ENCODE assay signal across 9 mouse cellular contexts in genomic region chr1:125574219-125574618, GRCm38 (mm10). TPM values are rescaled to one million over a fixed set of nuclear protein-coding genes. Genes with fewer than 3 reads are reported as not detected.
DNase-seq lines count a peak whose midpoint lies in the region; ATAC-seq and TF ChIP-seq lines count a peak whose summit lies in the region.
"Had no signal": no experiment of that assay in that cellular context is flagged by ENCODE, and none has a peak within 500 bp of the region (broad histone marks: within the 10 kb centered on the region; RNA-seq: fewer than 3 reads in every experiment).

No protein-coding gene starts in this region.

- DNase-seq in cerebellum, postnatal 14 days = peak; percentile 4 to 11
- no peak for DNase-seq in cerebellum, postnatal 4 days (ENCODE audit: low spot score in 2 of 2)
- DNase-seq in lung, embryonic 14.5 days = peak; percentile 51
- no peak for DNase-seq in lung, adult 18-20 months
- peak; percentile 8 for DNase-seq in embryo, embryonic 11 days
- peak; percentile 68 for DNase-seq in splenic B cell, adult 2 months (ENCODE audit: low read depth, low spot score)
- no peak for DNase-seq in right cerebral cortex, postnatal 14 days
- no peak for DNase-seq in right cerebral cortex, adult 18-20 months

- TF ChIP-seq CTCF in lung, embryonic 14.5 days (IDR thresholded peaks at IDR 0.05; ENCODE audit: low read depth) = peak; percentile 63

- ATAC-seq in lung, embryonic 14.5 days (ENCODE audit: insufficient read depth) = no peak

- no peak overlapping the region for H3K9ac ChIP-seq in lung, embryonic 14.5 days
- H3K9ac ChIP-seq: limb, embryonic 13.5 days had no signal

- WGBS in lung, embryonic 14.5 days = 72% methylated on average over 2 of the region's 2 CpGs

- H3K27ac ChIP-seq in lung, embryonic 14.5 days (ENCODE audit: low read depth) = no peak overlapping the region
- H3K27ac ChIP-seq: limb, embryonic 13.5 days had no signal

- H3K4me2 ChIP-seq in lung, embryonic 14.5 days = no peak overlapping the region
- H3K4me2 ChIP-seq: limb, embryonic 13.5 days had no signal

- H3K36me3 ChIP-seq in lung, embryonic 14.5 days (ENCODE audit: insufficient read depth) = peaks cover 74% of the 10 kb centered on the region
- H3K36me3 ChIP-seq in splenic B cell, adult 2 months (ENCODE audit: control insufficient read depth, insufficient read depth, low read length, poor library complexity, severe bottlenecking) = no peaks in the 10 kb centered on the region

- H3K9me3 ChIP-seq in lung, embryonic 14.5 days (ENCODE audit: low read depth, low read length) = no peaks in the 10 kb centered on the region
- H3K9me3 ChIP-seq: limb, embryonic 13.5 days had no signal

- H3K4me3 ChIP-seq in lung, embryonic 14.5 days (ENCODE audit: low read depth, low read length) = no peak overlapping the region
- H3K4me3 ChIP-seq: limb, embryonic 13.5 days had no signal

- H3K27me3 ChIP-seq in lung, embryonic 14.5 days (ENCODE audit: insufficient read depth, low read length) = no peaks in the 10 kb centered on the region
- no peaks in the 10 kb centered on the region for H3K27me3 ChIP-seq in splenic B cell, adult 2 months (ENCODE audit: control insufficient read depth, insufficient read depth, low read length, poor library complexity, severe bottlenecking)
- H3K27me3 ChIP-seq: limb, embryonic 13.5 days had no signal

- no peaks in the 10 kb centered on the region for H3K4me1 ChIP-seq in lung, embryonic 14.5 days (ENCODE audit: insufficient read depth)
- H3K4me1 ChIP-seq: limb, embryonic 13.5 days had no signal

RNA-seq across cellular contexts. Expression of gene Slc35f5, which starts 13.8 kb away (rescaled TPM):
- polyA plus RNA-seq in lung, embryonic 14.5 days (2014; fragmentation: Nextera tagmentation; extraction: Ambion mirVana) = 43.4 and 44.8 TPM in 2 replicates

Comparison
In these comparisons a context has a peak if more than half of its experiments do, and no peak if none do; other contexts are left out.
1. DNase-seq: peak in cerebellum, postnatal 14 days (2 of 2), lung, embryonic 14.5 days (single experiment), embryo, embryonic 11 days (single experiment) and splenic B cell, adult 2 months (single experiment); none in cerebellum, postnatal 4 days (0 of 2), lung, adult 18-20 months (0 of 2), right cerebral cortex, postnatal 14 days (single experiment) and right cerebral cortex, adult 18-20 months (single experiment).